Mouse (Mus musculus): ENCODE measurements around the gene Fam102b. TPM values are rescaled to one million over a fixed set of nuclear protein-coding genes. Genes with fewer than 3 reads are reported as not detected.

Gene Fam102b
- total and polyA plus RNA-seq, 3 experiments = 0.01 to 0.15 (median 0.11) TPM

GRCm38 (mm10) chr3:108973980-108974660, 53.3 kb downstream of the Fam102b start:
- ATAC-seq (ENCODE audit: extremely low read depth, insufficient number of reproducible peaks, low FRiP score, poor library complexity, severe bottlenecking) (no peak; the same call in 1 of the 2 replicates), DNase-seq (ENCODE audit: low spot score) (no peak)
- H3K36me3 ChIP-seq (replicated peaks) = no peaks in the 10 kb centered on the region
- H3K9me3 ChIP-seq (replicated peaks) = no peaks in the 10 kb centered on the region
- TF ChIP-seq TAL1 (conservative IDR thresholded peaks at IDR 0.05; ENCODE audit: low read depth, low read length) = no peak
- TF ChIP-seq CTCF (IDR thresholded peaks at IDR 0.05; ENCODE audit: low read depth, low read length) = no peak
- no peak for TF ChIP-seq GATA2 (IDR thresholded peaks at IDR 0.05; ENCODE audit: borderline replicate concordance, low read depth, low read length)
- TF ChIP-seq POLR2AphosphoS5 (IDR thresholded peaks at IDR 0.05; ENCODE audit: insufficient replicate concordance, low read depth, low read length) = no peak
- no peak for TF ChIP-seq GATA1 (IDR thresholded peaks at IDR 0.05; ENCODE audit: borderline replicate concordance, low read length)
- no peaks in the 10 kb centered on the region for H3K27me3 ChIP-seq (ENCODE audit: insufficient read depth, low read length)
- H3K4me1 ChIP-seq (ENCODE audit: insufficient read depth, low read depth, low read length) = no peaks in the 10 kb centered on the region
- no peak overlapping the region for H3K4me3 ChIP-seq (ENCODE audit: low read depth, low read length)

- TF ChIP-seq GATA1 (IDR thresholded peaks at IDR 0.05; ENCODE audit: borderline replicate concordance, low read length) = no peak
- no peak for TF ChIP-seq POLR2AphosphoS5 (IDR thresholded peaks at IDR 0.05; ENCODE audit: insufficient replicate concordance, low read depth, low read length)
- TF ChIP-seq TAL1 (conservative IDR thresholded peaks at IDR 0.05; ENCODE audit: low read depth, low read length) = no peak
- Histone ChIP-seq H3K4me3 (ENCODE audit: low read depth, low read length) (no peak overlapping the region), H3K9me3 (replicated peaks) (no peaks in the 10 kb centered on the region), H3K4me1 (ENCODE audit: insufficient read depth, low read depth, low read length) (no peaks in the 10 kb centered on the region), H3K36me3 (replicated peaks) (no peaks in the 10 kb centered on the region), H3K27me3 (ENCODE audit: insufficient read depth, low read length) (0 out of 2 replicates have a peak, but pooled peaks cover 2% of the 10 kb centered on the region)
- ATAC-seq (ENCODE audit: extremely low read depth, insufficient number of reproducible peaks, low FRiP score, poor library complexity, severe bottlenecking) (no peak), DNase-seq (ENCODE audit: low spot score) (no peak)
Measured at GRCm38 (mm10) chr3:108966051-108966450, 61.4 kb downstream of the Fam102b start.

- DNase-seq (ENCODE audit: low spot score) (no peak), ATAC-seq (ENCODE audit: extremely low read depth, insufficient number of reproducible peaks, low FRiP score, poor library complexity, severe bottlenecking) (no peak)
- Histone ChIP-seq H3K4me3 (ENCODE audit: low read depth, low read length) (no peak overlapping the region), H3K36me3 (replicated peaks) (no peaks in the 10 kb centered on the region), H3K27me3 (ENCODE audit: insufficient read depth, low read length) (peaks cover 5% of the 10 kb centered on the region; the same call in 1 of the 2 replicates), H3K9me3 (replicated peaks) (no peaks in the 10 kb centered on the region), H3K4me1 (ENCODE audit: insufficient read depth, low read depth, low read length) (no peaks in the 10 kb centered on the region)
- TF ChIP-seq CTCF (IDR thresholded peaks at IDR 0.05; ENCODE audit: low read depth, low read length) (no peak), TAL1 (conservative IDR thresholded peaks at IDR 0.05; ENCODE audit: low read depth, low read length) (no peak), POLR2AphosphoS5 (IDR thresholded peaks at IDR 0.05; ENCODE audit: insufficient replicate concordance, low read depth, low read length) (no peak), GATA2 (IDR thresholded peaks at IDR 0.05; ENCODE audit: borderline replicate concordance, low read depth, low read length) (no peak), GATA1 (IDR thresholded peaks at IDR 0.05; ENCODE audit: borderline replicate concordance, low read length) (no peak)
Measured at GRCm38 (mm10) chr3:108964361-108965044, 62.9 kb downstream of the Fam102b start.

- DNase-seq (ENCODE audit: low spot score) (no peak), ATAC-seq (ENCODE audit: extremely low read depth, insufficient number of reproducible peaks, low FRiP score, poor library complexity, severe bottlenecking) (no peak)
- TF ChIP-seq TAL1 (conservative IDR thresholded peaks at IDR 0.05; ENCODE audit: low read depth, low read length) = no peak
- no peak for TF ChIP-seq CTCF (IDR thresholded peaks at IDR 0.05; ENCODE audit: low read depth, low read length)
- no peak for TF ChIP-seq POLR2AphosphoS5 (IDR thresholded peaks at IDR 0.05; ENCODE audit: insufficient replicate concordance, low read depth, low read length)
- TF ChIP-seq GATA2 (IDR thresholded peaks at IDR 0.05; ENCODE audit: borderline replicate concordance, low read depth, low read length) = no peak
- no peak for TF ChIP-seq GATA1 (IDR thresholded peaks at IDR 0.05; ENCODE audit: borderline replicate concordance, low read length)
- Histone ChIP-seq H3K4me3 (ENCODE audit: low read depth, low read length) (no peak overlapping the region), H3K36me3 (replicated peaks) (no peaks in the 10 kb centered on the region), H3K9me3 (replicated peaks) (no peaks in the 10 kb centered on the region), H3K27me3 (ENCODE audit: insufficient read depth, low read length) (peaks cover 5% of the 10 kb centered on the region; the same call in 1 of the 2 replicates), H3K4me1 (ENCODE audit: insufficient read depth, low read depth, low read length) (no peaks in the 10 kb centered on the region)
Measured at GRCm38 (mm10) chr3:108963776-108964175, 63.6 kb downstream of the Fam102b start.

DNA sequence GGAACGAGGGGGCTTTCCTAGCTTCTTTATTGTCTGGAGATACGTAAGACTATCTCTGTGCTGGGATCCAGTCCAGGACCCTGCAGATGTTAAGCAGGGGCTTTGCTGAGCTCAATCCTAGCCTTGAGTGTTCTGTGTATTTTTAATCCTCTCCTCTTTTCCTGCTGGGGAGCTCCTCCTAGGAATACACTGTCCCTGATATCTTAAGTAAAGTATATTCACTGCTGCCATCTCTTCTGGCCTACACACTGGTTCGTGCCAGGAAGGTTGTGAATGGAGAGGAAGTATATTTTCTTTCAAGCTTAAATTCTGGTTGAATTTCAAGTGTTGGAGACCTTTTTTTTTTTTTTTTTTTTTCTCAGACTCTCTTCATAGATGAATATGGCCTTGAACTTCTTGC, 64.1 kb downstream of the Fam102b start:
- H3K4me1 ChIP-seq (ENCODE audit: insufficient read depth, low read depth, low read length) = no peaks in the 10 kb centered on the region
- no peak for ATAC-seq (ENCODE audit: extremely low read depth, insufficient number of reproducible peaks, low FRiP score, poor library complexity, severe bottlenecking)
- DNase-seq (ENCODE audit: low spot score) = no peak

GRCm38 (mm10) chr3:108961655-108962054, 65.8 kb downstream of the Fam102b start:
- H3K9me3 ChIP-seq (replicated peaks) = no peaks in the 10 kb centered on the region
- no peak for ATAC-seq (ENCODE audit: extremely low read depth, insufficient number of reproducible peaks, low FRiP score, poor library complexity, severe bottlenecking)
- peaks cover 5% of the 10 kb centered on the region; the same call in 1 of the 2 replicates for H3K27me3 ChIP-seq (ENCODE audit: insufficient read depth, low read length)
- H3K4me1 ChIP-seq (ENCODE audit: insufficient read depth, low read depth, low read length) = no peaks in the 10 kb centered on the region
- no peak for DNase-seq (ENCODE audit: low spot score)
- no peaks in the 10 kb centered on the region for H3K36me3 ChIP-seq (replicated peaks)
- no peak overlapping the region for H3K4me3 ChIP-seq (ENCODE audit: low read depth, low read length)
- TF ChIP-seq GATA2 (IDR thresholded peaks at IDR 0.05; ENCODE audit: borderline replicate concordance, low read depth, low read length) = no peak
- no peak for TF ChIP-seq POLR2AphosphoS5 (IDR thresholded peaks at IDR 0.05; ENCODE audit: insufficient replicate concordance, low read depth, low read length)
- no peak for TF ChIP-seq GATA1 (IDR thresholded peaks at IDR 0.05; ENCODE audit: borderline replicate concordance, low read length)
- TF ChIP-seq CTCF (IDR thresholded peaks at IDR 0.05; ENCODE audit: low read depth, low read length) = no peak
- no peak for TF ChIP-seq TAL1 (conservative IDR thresholded peaks at IDR 0.05; ENCODE audit: low read depth, low read length)

More for the DNA sequence above, 64.1 kb downstream of the Fam102b start:
- Histone ChIP-seq H3K36me3 (replicated peaks) (no peaks in the 10 kb centered on the region), H3K27me3 (ENCODE audit: insufficient read depth, low read length) (peaks cover 5% of the 10 kb centered on the region; the same call in 1 of the 2 replicates), H3K4me3 (ENCODE audit: low read depth, low read length) (no peak overlapping the region), H3K9me3 (replicated peaks) (no peaks in the 10 kb centered on the region)
- no peak for TF ChIP-seq GATA2 (IDR thresholded peaks at IDR 0.05; ENCODE audit: borderline replicate concordance, low read depth, low read length)
- TF ChIP-seq GATA1 (IDR thresholded peaks at IDR 0.05; ENCODE audit: borderline replicate concordance, low read length) = no peak
- TF ChIP-seq TAL1 (conservative IDR thresholded peaks at IDR 0.05; ENCODE audit: low read depth, low read length) = no peak
- TF ChIP-seq POLR2AphosphoS5 (IDR thresholded peaks at IDR 0.05; ENCODE audit: insufficient replicate concordance, low read depth, low read length) = no peak
- TF ChIP-seq CTCF (IDR thresholded peaks at IDR 0.05; ENCODE audit: low read depth, low read length) = no peak
